Mouse (Mus musculus) intestine, embryonic 16.5 days (tissue): ENCODE data around the gene Snx29. TPM values are rescaled to one million over a fixed set of nuclear protein-coding genes. Genes with fewer than 3 reads are reported as not detected.
A peak's percentile ranks its signal among the peaks of the same experiment; 100 is the strongest.
"Not testable (repeated sequence)": the region's sequence is repeated elsewhere in the genome, so short reads cannot be mapped to it uniquely, and the experiment has no call there.

Experiments used
- ATAC-seq: fragments of 200-750 bp; cut with Nextera tagmentation; 2 replicates; pipeline ENCODE4 v1.8.0; 2017; ENCODE audit warnings: moderate TSS enrichment, moderate library complexity
- H3K27ac ChIP-seq: fragments of 300-500 bp; sonication (generic); 2 replicates; pipeline ENCODE4 v1.5.1; 2014; ENCODE audit warnings: mild to moderate bottlenecking, low read length
- H3K27me3 ChIP-seq: fragments of 300-500 bp; sonication (generic); replicated peaks from 2 replicates; pipeline ENCODE4 v1.6.1; 2014; ENCODE audit warnings: low read length, control low read depth, mixed read lengths; ENCODE audit not compliant: control insufficient read depth, insufficient read depth
- H3K36me3 ChIP-seq: fragments of 300-500 bp; sonication (generic); 2 replicates; pipeline ENCODE4 v1.6.1; 2014; ENCODE audit warnings: low read length, control low read depth; ENCODE audit not compliant: control insufficient read depth, insufficient read depth
- H3K4me1 ChIP-seq: fragments of 300-500 bp; sonication (generic); 2 replicates; pipeline ENCODE4 v1.6.1; 2014; ENCODE audit warnings: low read length, control low read depth, mixed read lengths; ENCODE audit not compliant: control insufficient read depth, insufficient read depth
- H3K4me2 ChIP-seq: fragments of 300-500 bp; sonication (generic); 2 replicates; pipeline ENCODE4 v1.6.1; 2014; ENCODE audit warnings: low read depth, low read length, control low read depth
- H3K4me3 ChIP-seq: fragments of 300-500 bp; sonication (generic); 2 replicates; pipeline ENCODE4 v1.5.1; 2014; ENCODE audit warnings: mild to moderate bottlenecking, low read length
- H3K9ac ChIP-seq: fragments of 300-500 bp; sonication (generic); 2 replicates; pipeline ENCODE4 v1.6.1; 2014; ENCODE audit warnings: low read depth, low read length
- H3K9me3 ChIP-seq: fragments of 300-500 bp; sonication (generic); 2 replicates; pipeline ENCODE4 v1.6.1; 2016; ENCODE audit warnings: low read length, control low read depth; ENCODE audit not compliant: control insufficient read depth
- WGBS: fragments of 180-500 bp; shearing (Covaris S2); extraction: QIAGEN DNeasy Blood & Tissue Kit; methylation state at CpG from one replicate; pipeline ENCODE4 v1.1.7; 2014; 5-methylcytosine and 5-hydroxymethylcytosine counted together
- polyA plus RNA-seq: library from polyadenylated mRNA; unstranded; fragments of >200 nt; fragmentation: Nextera tagmentation; extraction: Ambion mirVana; gene quantifications from 2 replicates; pipeline ENCODE4 v1.2.1, GENCODE M21; 2015

Snx29 gene
- polyA plus RNA-seq, 1 experiment from 2014 or later = 6.3 TPM

- Histone ChIP-seq H3K9me3 (no peaks in the 10 kb centered on the region), H3K4me1 (no peaks in the 10 kb centered on the region), H3K27ac (peak overlapping the region; percentile 24; the same call in 1 of the 2 replicates), H3K4me3 (no peak overlapping the region), H3K36me3 (no peaks in the 10 kb centered on the region), H3K4me2 (no peak overlapping the region), H3K9ac (no peak overlapping the region), H3K27me3 (no peaks in the 10 kb centered on the region)
- ATAC-seq = peak; percentile 76
- 71% methylated on average over 4 of the region's 4 CpGs for WGBS
Observed at GRCm38 (mm10) chr16:11343292-11343815, 20.6 kb downstream of the Snx29 start.

DNA sequence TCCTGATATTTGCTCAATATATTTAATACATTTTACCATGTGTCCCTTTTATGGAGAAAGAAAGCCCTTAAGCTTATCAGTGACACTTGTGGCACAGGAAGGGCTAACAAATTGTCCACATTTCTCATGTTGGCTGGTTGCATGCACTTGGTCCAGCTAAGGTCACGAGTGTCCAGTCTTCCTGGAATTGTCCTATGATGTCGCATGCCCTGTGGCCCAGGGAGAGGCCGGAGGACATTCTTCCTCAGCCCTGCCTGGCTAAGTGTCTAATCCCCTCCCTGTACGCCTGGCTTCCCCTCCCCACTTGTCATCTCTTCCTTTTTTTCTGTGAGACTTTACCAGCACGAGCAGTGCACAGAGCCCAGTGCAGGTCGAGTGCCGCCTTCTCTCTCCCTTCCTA lies 29.2 kb downstream of the Snx29 start:
- Histone ChIP-seq H3K27me3 (no peaks in the 10 kb centered on the region), H3K4me3 (no peak overlapping the region), H3K36me3 (no peaks in the 10 kb centered on the region), H3K9ac (no peak overlapping the region), H3K4me2 (no peak overlapping the region), H3K9me3 (no peaks in the 10 kb centered on the region), H3K27ac (no peak overlapping the region), H3K4me1 (no peaks in the 10 kb centered on the region)
- 60% methylated on average over 7 of the region's 7 CpGs for WGBS
- ATAC-seq = no peak

- Histone ChIP-seq H3K4me2 (no peak overlapping the region), H3K9me3 (no peaks in the 10 kb centered on the region), H3K36me3 (no peaks in the 10 kb centered on the region), H3K27ac (no peak overlapping the region), H3K9ac (no peak overlapping the region), H3K4me3 (no peak overlapping the region), H3K4me1 (no peaks in the 10 kb centered on the region), H3K27me3 (no peaks in the 10 kb centered on the region)
- ATAC-seq = no peak
- WGBS = 68% methylated on average over 5 of the region's 5 CpGs
Observed at GRCm38 (mm10) chr16:11359173-11359572, 36.5 kb downstream of the Snx29 start.

- peak; percentile 46 for ATAC-seq
- H3K36me3 ChIP-seq = no peaks in the 10 kb centered on the region
- 39% methylated on average over 10 of the region's 10 CpGs for WGBS
- no peaks in the 10 kb centered on the region for H3K27me3 ChIP-seq
- H3K4me3 ChIP-seq = no peak overlapping the region
- no peaks in the 10 kb centered on the region for H3K9me3 ChIP-seq
- no peak overlapping the region for H3K4me2 ChIP-seq
- H3K9ac ChIP-seq = no peak overlapping the region
- no peaks in the 10 kb centered on the region for H3K4me1 ChIP-seq
- H3K27ac ChIP-seq = no peak overlapping the region
Observed at GRCm38 (mm10) chr16:11359919-11360318, 37.2 kb downstream of the Snx29 start.

DNA sequence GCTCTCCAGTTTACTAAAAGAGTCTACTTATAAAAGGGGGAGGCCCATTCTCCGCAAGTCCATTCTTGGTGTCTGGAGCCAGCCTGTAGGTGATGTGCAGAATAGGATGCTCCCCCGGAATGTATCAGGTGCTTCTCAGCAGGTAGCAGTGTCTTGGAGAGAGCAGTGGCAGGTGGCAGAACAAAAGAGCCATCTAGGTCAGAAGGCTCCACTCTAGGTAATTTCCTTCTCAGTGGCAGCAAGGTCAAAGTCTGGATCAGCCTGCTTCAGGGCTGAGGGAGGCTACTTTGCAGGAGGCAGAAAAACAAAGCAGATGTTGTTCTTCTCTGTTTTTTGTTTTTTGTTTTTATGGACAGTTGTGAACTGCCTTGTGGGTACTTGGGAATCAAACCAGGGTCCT lies 37.9 kb downstream of the Snx29 start:
- not testable (repeated sequence) for H3K36me3 ChIP-seq, H3K27me3 ChIP-seq, H3K9ac ChIP-seq, H3K4me3 ChIP-seq, H3K4me1 ChIP-seq, H3K9me3 ChIP-seq, ATAC-seq, H3K27ac ChIP-seq, H3K4me2 ChIP-seq
- WGBS = 94% methylated on average over 2 of the region's 2 CpGs

DNA sequence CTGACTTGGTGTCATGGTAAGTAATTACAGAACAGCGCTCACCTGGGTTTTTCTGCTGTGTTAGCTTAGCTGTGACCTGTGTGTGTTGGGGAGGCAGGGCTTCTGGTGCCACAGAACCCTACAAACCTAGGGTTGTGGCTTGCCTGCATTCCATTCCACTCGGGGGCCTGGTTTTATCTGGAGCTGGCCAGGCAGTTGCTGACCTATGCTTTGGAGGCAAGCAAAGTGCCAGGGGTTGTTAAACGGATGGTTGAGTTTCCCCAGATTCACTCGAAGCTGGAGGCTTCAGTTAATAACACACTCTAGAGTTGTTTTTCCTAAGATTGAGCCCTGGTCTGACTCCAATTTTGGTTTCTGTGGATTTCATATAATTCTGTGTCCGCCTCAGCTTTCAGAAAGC lies 42.9 kb downstream of the Snx29 start:
- no peak overlapping the region for H3K27ac ChIP-seq
- no peak overlapping the region for H3K4me2 ChIP-seq
- H3K9me3 ChIP-seq = no peaks in the 10 kb centered on the region
- no peaks in the 10 kb centered on the region for H3K36me3 ChIP-seq
- H3K4me3 ChIP-seq = no peak overlapping the region
- no peaks in the 10 kb centered on the region for H3K27me3 ChIP-seq
- no peak overlapping the region for H3K9ac ChIP-seq
- 55% methylated on average over 5 of the region's 5 CpGs for WGBS
- peaks cover 11% of the 10 kb centered on the region for H3K4me1 ChIP-seq
- no peak for ATAC-seq

DNA sequence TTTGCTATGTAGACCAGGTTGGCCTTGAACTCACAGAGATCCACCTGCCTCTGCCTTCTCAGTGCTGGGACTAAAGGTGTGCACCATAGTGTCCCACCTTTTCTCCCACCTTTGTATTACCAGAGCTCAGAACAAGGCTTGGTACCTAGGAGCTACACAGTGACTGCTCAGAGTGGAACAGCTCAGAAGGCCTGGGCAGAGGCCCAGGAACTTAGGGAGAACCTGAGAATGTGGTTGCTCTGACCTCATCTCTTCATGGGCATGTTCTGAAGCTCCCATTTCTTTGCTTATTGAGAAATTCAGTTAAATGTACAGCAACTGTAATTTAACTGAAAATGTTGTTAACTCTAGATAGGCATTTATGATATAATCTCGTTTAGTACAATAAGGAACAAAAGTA lies 44.1 kb downstream of the Snx29 start:
- Histone ChIP-seq H3K4me2 (no peak overlapping the region), H3K9me3 (no peaks in the 10 kb centered on the region), H3K4me3 (no peak overlapping the region), H3K4me1 (peaks cover 11% of the 10 kb centered on the region), H3K27me3 (no peaks in the 10 kb centered on the region), H3K36me3 (no peaks in the 10 kb centered on the region), H3K9ac (no peak overlapping the region), H3K27ac (no peak overlapping the region)
- WGBS = 64% methylated on average over 1 of the region's 1 CpGs
- no peak for ATAC-seq

GRCm38 (mm10) chr16:11368412-11368811 lies 45.7 kb downstream of the Snx29 start:
- Histone ChIP-seq H3K27ac (no peak overlapping the region), H3K4me1 (peaks cover 11% of the 10 kb centered on the region), H3K4me2 (no peak overlapping the region), H3K9me3 (no peaks in the 10 kb centered on the region), H3K27me3 (no peaks in the 10 kb centered on the region), H3K4me3 (no peak overlapping the region), H3K9ac (no peak overlapping the region), H3K36me3 (no peaks in the 10 kb centered on the region)
- 77% methylated on average over 3 of the region's 3 CpGs for WGBS
- no peak for ATAC-seq

DNA sequence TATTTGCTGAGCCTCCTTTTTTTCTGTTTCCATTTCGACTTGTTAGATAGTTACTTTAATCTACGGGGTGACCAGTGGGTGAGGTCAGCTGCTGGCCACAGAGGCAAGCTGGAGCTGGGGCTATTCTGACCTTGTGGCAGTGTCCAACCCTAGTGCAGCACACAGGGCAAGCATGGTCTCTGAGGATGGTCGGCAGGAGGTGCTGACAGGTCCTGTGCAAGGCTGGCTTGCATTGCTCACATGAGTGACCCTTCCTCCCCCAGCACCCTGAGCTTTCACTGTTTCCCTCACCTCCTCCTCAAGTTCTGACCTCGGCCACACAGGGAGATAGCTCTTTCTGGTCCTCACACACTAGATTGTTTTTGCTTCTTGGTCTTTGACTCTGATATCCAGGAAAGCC lies 46.5 kb downstream of the Snx29 start:
- 50% methylated on average over 4 of the region's 4 CpGs for WGBS
- no peaks in the 10 kb centered on the region for H3K9me3 ChIP-seq
- no peaks in the 10 kb centered on the region for H3K36me3 ChIP-seq
- no peak overlapping the region for H3K27ac ChIP-seq
- peaks cover 11% of the 10 kb centered on the region for H3K4me1 ChIP-seq
- H3K4me2 ChIP-seq = no peak overlapping the region
- H3K4me3 ChIP-seq = no peak overlapping the region
- ATAC-seq = no peak
- no peaks in the 10 kb centered on the region for H3K27me3 ChIP-seq
- H3K9ac ChIP-seq = no peak overlapping the region

DNA sequence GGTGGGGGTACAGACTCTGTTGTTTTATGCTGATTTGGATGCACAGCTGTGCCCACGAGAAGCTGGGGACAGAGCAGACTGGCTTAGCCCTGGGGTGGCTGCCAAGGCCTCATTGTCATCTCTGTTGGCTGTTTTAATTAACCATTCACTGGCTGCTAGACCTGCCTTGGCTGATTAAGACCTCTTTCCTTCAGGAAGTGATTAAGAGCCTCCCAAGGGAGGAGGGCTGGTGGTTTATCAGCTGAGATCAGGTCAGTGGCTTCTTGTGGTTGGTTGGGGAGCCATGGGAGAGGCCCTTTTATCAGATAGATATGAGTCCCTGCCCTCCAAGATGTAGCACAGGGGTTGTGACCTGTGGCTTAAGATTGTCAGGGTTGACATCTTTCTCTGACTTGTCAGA lies 46.9 kb downstream of the Snx29 start:
- Histone ChIP-seq H3K9ac (no peak overlapping the region), H3K27me3 (no peaks in the 10 kb centered on the region), H3K27ac (no peak overlapping the region), H3K36me3 (no peaks in the 10 kb centered on the region), H3K4me3 (no peak overlapping the region), H3K9me3 (no peaks in the 10 kb centered on the region), H3K4me1 (peaks cover 11% of the 10 kb centered on the region), H3K4me2 (no peak overlapping the region)
- peak; percentile 48; the same call in 1 of the 2 replicates for ATAC-seq
- WGBS = 19% methylated on average over 1 of the region's 1 CpGs
